Mouse (Mus musculus): ENCODE data around the gene Ppp1r18. TPM values are rescaled to one million over a fixed set of nuclear protein-coding genes. Genes with fewer than 3 reads are reported as not detected.
A peak's percentile ranks its signal among the peaks of the same experiment; 100 is the strongest.
"Not testable (repeated sequence)": the region's sequence is repeated elsewhere in the genome, so short reads cannot be mapped to it uniquely, and the experiment has no call there.

Gene Ppp1r18
- polyA plus RNA-seq, 1 experiment, result 12.6 TPM

GRCm38 (mm10) chr17:35836178-35836965, 29.0 kb upstream of the Ppp1r18 start:
- peak; percentile 81 to 97 for DNase-seq (ENCODE audit: extremely low spot score in 1 of 2, low spot score in 1 of 2)

- DNase-seq (ENCODE audit: extremely low spot score in 1 of 2, low spot score in 1 of 2), result peak; percentile 75 to 88
Measured at GRCm38 (mm10) chr17:35836991-35837422, 28.4 kb upstream of the Ppp1r18 start.

GRCm38 (mm10) chr17:35837487-35837886, 27.9 kb upstream of the Ppp1r18 start:
- peak in 1 of 2 experiments; percentile 63 for DNase-seq (ENCODE audit: extremely low spot score in 1 of 2, low spot score in 1 of 2)

- peak; percentile 96 to 98 for DNase-seq (ENCODE audit: extremely low spot score in 1 of 2, low spot score in 1 of 2)
Measured at GRCm38 (mm10) chr17:35838122-35838544, 27.3 kb upstream of the Ppp1r18 start, which contains the start of gene Tubb5. Gene Tubb5 (minus strand): TSS chr17:35838306.

- DNase-seq (ENCODE audit: extremely low spot score in 1 of 2, low spot score in 1 of 2), result no peak
Measured at GRCm38 (mm10) chr17:35838570-35838969, 26.8 kb upstream of the Ppp1r18 start.

GRCm38 (mm10) chr17:35839002-35839401, 26.4 kb upstream of the Ppp1r18 start:
- DNase-seq (ENCODE audit: extremely low spot score in 1 of 2, low spot score in 1 of 2), result not testable (repeated sequence)

- DNase-seq (ENCODE audit: extremely low spot score in 1 of 2, low spot score in 1 of 2), result no peak
Measured at GRCm38 (mm10) chr17:35840561-35840960, 24.8 kb upstream of the Ppp1r18 start.

GRCm38 (mm10) chr17:35841076-35841950, 24.1 kb upstream of the Ppp1r18 start, which contains the start of gene Mdc1:
Gene Mdc1 (plus strand): TSS chr17:35841515.
- peak; percentile 100 for DNase-seq (ENCODE audit: extremely low spot score in 1 of 2, low spot score in 1 of 2)

GRCm38 (mm10) chr17:35842006-35842405, 23.4 kb upstream of the Ppp1r18 start:
- no peak for DNase-seq (ENCODE audit: extremely low spot score in 1 of 2, low spot score in 1 of 2)

GRCm38 (mm10) chr17:35843514-35843913, 21.9 kb upstream of the Ppp1r18 start:
- DNase-seq (ENCODE audit: extremely low spot score in 1 of 2, low spot score in 1 of 2), result no peak

GRCm38 (mm10) chr17:35848112-35848511, 17.3 kb upstream of the Ppp1r18 start:
- DNase-seq (ENCODE audit: extremely low spot score in 1 of 2, low spot score in 1 of 2), result peak in 1 of 2 experiments; percentile 58

- DNase-seq (ENCODE audit: extremely low spot score in 1 of 2, low spot score in 1 of 2), result no peak
Measured at GRCm38 (mm10) chr17:35850974-35851373, 14.4 kb upstream of the Ppp1r18 start.

- no peak for DNase-seq (ENCODE audit: extremely low spot score in 1 of 2, low spot score in 1 of 2)
Measured at GRCm38 (mm10) chr17:35859371-35859770, 6.0 kb upstream of the Ppp1r18 start.

- no peak for DNase-seq (ENCODE audit: extremely low spot score in 1 of 2, low spot score in 1 of 2)
Measured at GRCm38 (mm10) chr17:35859835-35860234, 5.6 kb upstream of the Ppp1r18 start.

- DNase-seq (ENCODE audit: extremely low spot score in 1 of 2, low spot score in 1 of 2), result no peak
Measured at GRCm38 (mm10) chr17:35860831-35861197, 4.6 kb upstream of the Ppp1r18 start.

- peak; percentile 75 to 89 for DNase-seq (ENCODE audit: extremely low spot score in 1 of 2, low spot score in 1 of 2)
Measured at GRCm38 (mm10) chr17:35861198-35861857, 4.1 kb upstream of the Ppp1r18 start, which contains the start of gene Nrm. Gene Nrm (plus strand): TSS chr17:35861318.

GRCm38 (mm10) chr17:35864832-35865353, 500 bp upstream of the Ppp1r18 start:
- DNase-seq (ENCODE audit: extremely low spot score in 1 of 2, low spot score in 1 of 2), result no peak

GRCm38 (mm10) chr17:35866281-35866831, 963 bp downstream of the Ppp1r18 start:
- peak in 1 of 2 experiments; percentile 23 for DNase-seq (ENCODE audit: extremely low spot score in 1 of 2, low spot score in 1 of 2)

GRCm38 (mm10) chr17:35866911-35867890, 1.8 kb downstream of the Ppp1r18 start:
- peak in 1 of 2 experiments; percentile 30 for DNase-seq (ENCODE audit: extremely low spot score in 1 of 2, low spot score in 1 of 2)
